Mouse (Mus musculus) retina, adult 2 months (tissue): ENCODE data around the gene Mapk9.

Experiments used
- DNase-seq: peaks from one replicate; pipeline ENCODE4 v3.0.0-alpha.2; 2012; ENCODE audit warnings: low read depth, low spot score

The Mapk9 gene

DNA sequence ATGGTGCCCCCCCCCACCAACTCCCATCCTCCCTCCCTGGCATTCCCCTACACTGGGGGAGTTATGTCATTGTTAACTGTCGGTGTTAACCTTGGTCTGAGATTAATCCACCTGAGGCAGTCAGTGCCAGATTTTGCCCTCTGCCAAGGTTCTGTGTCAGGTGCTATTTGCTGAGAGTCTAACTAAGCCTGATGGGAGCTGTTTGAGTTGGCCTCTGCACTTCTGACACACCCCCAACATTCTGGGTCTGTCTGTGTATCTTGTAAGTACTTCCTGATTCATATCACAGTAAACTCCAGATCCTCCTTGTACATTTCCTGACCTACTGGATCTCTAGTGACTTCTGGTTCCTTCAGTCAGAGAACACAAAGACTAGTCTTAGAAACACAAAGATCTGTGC is 5.9 kb upstream of the Mapk9 start:
- no peak for DNase-seq

DNA sequence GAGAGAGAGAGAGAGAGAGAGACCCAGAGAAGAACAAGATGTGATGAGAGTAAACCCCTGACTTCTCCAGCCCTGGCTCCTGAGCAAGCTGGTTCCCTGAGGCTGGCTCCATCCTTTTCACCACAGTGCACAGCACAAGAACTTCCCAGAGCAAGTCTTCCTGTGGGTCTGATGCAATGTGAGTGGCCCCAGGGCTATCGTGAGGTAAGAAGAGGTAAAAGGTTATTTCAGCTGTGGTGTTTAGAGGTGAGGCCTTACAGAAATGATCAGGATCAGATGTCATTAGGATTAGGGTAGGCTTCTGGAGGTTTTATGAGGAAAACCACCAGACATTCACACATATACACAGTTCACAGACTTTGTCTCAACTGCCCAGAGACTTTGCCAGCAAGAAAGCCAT is 4.7 kb upstream of the Mapk9 start:
- no peak for DNase-seq

DNA sequence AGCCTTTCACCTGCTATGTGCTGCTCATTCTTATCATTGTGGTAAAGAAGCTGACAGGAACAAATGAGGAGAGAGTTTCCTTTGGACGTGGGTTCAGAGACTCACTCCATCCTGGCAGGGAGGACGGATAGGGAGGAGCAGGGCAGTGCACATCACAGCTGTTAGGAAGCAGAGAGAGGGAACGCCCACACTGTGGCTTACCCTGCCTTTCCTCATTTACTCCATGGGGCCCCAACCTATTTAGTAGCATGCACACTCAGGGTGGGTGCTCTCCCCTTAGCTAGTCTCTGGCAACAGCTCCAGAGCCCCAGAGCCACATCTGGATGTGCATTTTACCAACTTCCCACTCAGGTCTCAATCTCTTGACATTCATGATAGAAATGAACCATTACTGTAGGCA is 3.8 kb upstream of the Mapk9 start:
- DNase-seq: no peak

DNA sequence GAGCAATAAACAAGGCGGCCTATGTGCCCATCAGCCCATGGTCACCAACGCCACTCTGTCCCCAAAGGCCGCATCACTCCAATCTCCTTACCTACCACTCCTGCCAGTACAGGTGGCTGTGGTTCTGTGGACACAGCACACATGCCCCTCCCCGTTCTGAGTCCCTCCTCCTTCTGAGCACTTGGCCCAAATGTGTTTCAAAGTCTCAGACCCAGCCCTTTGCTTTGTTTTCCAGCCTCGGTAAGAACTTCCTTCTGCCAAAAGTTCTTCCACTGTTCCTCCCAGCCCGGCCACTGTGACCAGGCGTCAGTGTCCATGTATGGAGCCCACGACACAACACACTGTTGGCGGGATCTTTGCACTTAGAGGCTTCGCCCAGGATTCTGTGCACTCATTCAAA is 2.2 kb upstream of the Mapk9 start:
- no peak for DNase-seq

DNA sequence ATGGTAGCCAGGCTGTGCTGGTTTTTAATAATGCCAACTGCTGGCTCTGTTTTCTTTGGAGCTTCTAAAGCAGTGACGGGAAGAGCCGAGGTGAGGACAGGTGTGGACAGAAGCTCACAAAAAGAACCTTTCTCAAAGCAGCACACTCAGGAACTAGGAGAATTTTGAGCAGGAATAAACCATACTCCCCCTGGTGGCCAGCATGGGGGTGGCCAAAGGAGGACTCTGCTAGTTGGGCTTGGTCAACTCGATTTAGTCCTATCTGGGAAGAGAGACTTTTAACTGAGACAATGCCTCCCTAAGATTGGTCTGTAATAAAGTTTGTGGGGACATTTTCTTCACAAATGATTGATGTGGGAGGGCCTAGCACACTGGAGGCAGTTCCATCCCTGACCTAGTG is 1.6 kb upstream of the Mapk9 start:
- DNase-seq: peak; percentile 30

DNA sequence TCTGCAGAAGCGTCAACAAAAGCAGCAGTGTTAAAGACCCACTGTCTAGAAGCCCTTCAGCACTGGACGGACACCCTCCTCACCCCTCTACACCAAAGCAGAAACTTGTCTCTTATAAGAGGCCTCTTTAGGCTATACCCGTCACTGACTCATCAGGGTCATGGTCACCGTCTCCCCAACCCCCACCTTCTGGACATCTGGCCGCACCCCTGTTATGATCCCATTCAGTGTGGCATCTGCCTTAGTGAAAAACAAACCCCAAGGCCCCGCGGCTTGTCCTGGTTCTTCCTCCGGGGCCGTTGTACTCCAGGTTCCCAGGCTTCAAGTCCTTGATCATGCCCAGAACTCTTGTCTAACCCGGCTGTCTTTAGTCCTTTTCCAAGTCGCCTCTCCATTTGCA is 593 bp upstream of the Mapk9 start:
- no peak for DNase-seq

DNA sequence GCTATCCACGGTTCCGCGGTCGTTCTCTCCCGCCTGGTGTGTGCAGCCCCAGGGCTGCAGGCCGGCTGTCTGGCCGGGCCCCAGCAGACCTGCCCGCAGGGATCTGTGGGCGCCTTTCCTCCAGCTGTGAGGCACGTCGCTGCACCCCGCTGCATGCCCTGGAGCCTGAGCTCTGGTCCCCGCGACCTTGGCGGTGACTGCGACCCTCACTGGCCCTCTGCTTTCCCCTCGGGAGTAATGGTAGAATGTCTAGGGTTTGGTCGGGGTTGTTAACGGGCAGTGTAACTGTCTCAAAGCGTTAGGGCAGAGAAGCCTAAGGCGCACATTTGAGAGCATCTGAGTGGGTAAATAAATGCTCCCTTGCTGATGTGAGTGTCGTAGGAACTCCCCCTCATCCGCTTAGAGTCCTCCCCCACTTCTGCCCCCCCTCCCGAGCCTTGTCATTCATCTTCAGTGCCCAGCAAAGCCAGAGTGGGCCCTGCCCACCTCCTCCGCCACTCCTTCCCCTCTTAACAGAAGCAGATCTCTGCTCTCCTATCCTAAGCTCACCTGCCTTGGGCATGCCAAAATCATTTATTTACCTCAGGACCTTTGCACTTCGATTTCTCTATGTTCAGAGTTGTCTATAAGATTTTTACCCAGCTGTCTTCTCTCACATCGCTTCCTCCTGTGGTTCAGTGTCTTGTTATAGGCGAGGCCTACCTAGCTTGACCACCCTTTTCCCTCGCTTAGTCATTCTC is 690 bp downstream of the Mapk9 start:
- DNase-seq: peak; percentile 44

DNA sequence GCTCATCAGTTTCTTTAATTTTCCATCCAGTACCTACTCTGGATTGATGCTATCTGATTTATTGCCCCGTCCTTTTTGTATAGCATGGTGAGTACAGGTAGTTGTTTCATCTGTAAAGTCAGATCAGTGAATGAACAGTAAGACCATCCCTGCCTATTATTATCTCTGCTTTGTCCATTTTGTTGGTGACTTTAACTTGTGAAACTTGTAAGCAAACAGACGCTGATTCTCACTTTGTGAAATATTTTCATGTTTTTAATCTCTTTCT is 1.2 kb downstream of the Mapk9 start:
- no peak for DNase-seq

DNA sequence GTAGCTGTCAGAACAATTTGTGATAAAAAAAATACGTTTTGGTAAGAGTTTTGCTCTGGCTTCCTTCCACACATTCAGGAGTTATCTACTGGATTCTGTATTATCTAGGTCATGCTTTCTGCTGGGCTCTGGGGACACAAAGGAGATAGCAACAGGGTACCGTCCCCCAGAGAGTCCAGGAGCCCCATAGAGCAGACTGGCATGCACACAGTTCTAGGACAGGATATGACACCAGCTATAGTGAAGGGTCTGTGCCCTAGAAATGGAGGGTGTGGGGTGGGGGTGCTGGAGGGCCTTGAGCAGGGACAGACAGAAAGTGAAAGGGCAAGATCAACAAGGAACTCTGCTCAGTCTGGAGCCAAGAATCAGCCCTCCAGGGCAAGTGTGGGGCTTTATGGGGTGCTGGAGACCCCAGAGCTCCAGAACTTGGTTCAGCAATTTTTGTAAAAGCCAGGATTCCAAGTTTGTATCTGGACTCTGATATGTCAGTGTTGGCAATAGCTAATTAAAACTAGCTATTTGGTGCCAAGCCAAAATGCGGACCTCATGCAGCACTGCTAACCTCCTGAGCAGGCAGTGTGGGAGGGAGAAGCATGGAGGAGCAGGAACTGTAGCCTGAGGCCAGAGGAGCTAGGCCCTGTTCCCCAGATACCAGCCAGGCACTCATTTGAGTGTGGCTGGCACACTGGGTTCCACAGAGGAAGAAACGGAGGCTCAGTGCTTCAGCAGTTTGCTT is 1.7 kb downstream of the Mapk9 start:
- DNase-seq: no peak

DNA sequence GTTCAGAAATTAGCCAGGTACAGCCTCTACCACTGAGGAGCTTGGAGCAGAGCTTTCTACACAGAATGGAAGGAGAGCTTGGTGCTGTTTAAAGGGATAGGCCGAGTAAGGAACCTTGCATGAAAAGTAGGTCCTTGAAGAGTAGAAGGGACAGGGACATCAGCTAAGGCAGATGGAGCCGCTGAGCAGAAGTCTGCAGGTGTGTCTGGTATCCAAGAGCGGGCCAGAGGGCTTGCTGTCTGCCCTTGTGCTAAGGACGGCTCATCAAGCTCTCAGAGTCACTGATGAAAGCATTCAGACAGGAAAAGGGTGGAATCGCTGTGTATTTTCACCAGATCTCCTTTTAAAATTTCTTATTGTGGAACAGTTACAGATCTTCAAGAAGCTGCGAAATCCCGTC is 3.8 kb downstream of the Mapk9 start:
- DNase-seq: no peak

DNA sequence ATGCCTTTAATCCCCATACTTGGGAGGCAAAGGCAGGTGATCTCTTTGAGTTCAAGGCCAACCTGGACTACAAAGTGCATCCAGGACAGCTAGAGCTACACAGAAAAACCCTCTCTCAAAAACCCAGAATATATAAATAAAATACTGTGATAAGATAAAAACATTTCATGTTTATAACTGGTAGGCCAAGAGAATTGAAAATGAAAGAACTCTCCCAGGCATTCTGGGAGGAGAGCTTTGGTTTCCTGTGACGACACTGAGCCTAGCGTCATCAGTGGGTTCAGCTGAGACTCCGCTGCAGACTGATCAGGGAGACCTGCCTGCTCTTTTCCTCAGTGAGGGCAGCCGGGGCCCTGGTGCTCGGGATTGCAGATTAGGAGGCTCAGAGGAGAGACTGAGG is 8.6 kb downstream of the Mapk9 start:
- DNase-seq: no peak

DNA sequence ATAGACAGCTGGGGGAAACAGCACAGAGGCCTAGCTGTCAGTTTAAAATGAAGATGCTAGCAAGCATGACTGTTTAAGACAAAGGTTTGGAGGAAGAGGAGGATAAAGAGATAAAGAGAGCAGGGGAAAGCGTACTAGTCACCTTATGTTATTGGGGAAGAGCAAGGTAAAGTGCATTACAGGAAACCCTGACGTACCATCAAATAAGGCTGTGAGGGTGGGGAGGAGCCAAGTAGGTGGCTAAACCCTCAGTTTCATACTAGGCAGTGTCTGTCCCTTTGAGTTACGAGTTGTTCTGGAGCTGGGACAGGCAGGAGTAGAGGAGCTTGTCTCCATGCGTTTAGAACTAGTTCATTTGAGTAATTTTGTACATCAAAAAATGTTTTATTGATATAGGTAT is 14.6 kb downstream of the Mapk9 start:
- no peak for DNase-seq

DNA sequence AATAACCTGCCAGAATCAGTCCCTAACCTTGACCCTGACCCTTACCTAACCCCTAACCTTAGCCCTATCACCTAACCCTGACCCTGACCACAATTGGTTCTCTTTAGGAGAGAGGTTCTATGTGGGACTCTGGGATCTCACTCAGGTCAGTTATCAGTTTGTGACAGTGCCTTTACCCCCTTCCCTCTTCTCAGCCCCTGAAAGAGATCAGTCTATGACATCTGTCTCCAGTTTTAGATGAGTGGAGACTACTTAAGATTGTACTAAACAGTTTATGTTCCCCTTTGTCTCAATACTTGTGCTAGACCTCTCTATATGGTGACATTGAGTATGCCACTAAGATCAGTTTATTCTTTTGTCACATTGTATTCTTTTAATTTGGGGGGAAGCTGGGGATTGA is 17.4 kb downstream of the Mapk9 start:
- no peak for DNase-seq

DNA sequence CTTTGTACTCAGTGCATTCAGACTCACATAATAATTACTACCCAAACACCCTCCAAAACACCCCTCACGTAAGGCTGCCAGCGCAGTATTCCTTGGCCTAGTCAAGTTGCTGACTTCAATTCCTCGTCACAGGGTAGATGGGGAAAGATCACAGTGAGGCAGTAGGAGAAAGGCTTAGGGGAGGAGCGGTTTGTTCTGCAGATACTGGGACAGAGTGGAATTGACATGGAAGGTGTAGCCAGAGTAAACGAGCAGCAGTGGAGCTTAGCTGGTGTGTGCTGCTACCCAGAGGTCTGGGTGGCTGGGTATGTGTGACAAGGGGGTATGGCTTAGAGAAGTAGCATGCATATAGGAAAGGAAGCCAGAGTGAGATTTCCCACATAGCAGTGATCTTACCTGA is 20.8 kb downstream of the Mapk9 start:
- DNase-seq: no peak

DNA sequence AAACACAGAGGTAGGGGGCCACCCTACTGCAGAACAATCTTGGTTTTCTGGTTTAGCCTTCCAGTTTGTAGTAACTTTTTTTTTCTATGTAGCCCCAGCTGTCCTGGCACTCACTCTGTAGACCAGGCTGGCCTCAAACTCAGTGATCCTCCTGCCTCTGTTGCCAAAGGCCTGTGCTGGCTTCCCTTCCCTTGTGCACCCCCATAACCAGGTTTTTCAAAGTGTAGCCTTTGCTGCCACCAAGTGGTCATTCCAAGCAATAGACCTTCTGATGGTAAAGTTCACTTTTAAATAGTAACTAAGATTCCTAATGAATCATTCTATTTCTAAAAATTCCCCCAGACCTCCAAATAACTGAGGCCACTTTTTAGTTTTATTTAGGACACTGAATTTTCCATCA is 23.2 kb downstream of the Mapk9 start:
- DNase-seq: no peak

DNA sequence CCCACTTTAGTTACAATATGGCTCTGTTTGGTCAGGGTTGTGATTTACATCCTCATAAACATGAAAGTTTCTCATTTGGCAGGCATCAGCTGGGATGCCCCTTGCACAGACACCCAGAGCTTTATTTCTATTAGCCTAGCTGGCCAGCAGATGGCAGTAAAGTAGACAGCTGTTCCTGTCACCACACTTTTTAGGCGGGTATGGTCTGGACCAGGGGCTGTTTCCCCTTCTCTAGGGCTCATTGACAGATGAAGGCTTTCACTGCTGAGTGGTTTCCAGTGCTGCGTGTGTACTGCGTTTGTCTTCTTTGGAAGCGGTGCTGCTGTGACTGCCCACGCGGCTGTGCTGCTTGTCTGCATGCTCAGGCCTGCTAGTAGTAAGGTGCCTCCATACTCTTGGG is 25.4 kb downstream of the Mapk9 start:
- no peak for DNase-seq

DNA sequence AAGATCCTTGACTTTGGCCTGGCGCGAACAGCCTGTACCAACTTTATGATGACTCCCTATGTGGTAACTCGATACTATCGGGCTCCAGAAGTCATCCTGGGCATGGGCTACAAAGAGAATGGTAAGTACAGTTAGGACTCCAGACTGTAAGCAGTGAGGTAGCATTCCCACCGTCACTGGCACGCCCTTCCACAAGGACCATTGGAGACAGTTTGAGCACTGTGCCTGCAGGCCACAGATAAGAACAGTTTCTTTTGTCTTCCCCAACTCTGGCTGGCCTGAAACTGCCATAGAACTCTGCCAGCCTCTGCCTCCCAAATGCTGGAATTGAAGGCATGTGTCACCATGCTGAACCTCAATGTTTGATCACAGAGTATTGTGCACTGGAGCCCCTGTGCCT is 26.2 kb downstream of the Mapk9 start:
- no peak for DNase-seq

DNA sequence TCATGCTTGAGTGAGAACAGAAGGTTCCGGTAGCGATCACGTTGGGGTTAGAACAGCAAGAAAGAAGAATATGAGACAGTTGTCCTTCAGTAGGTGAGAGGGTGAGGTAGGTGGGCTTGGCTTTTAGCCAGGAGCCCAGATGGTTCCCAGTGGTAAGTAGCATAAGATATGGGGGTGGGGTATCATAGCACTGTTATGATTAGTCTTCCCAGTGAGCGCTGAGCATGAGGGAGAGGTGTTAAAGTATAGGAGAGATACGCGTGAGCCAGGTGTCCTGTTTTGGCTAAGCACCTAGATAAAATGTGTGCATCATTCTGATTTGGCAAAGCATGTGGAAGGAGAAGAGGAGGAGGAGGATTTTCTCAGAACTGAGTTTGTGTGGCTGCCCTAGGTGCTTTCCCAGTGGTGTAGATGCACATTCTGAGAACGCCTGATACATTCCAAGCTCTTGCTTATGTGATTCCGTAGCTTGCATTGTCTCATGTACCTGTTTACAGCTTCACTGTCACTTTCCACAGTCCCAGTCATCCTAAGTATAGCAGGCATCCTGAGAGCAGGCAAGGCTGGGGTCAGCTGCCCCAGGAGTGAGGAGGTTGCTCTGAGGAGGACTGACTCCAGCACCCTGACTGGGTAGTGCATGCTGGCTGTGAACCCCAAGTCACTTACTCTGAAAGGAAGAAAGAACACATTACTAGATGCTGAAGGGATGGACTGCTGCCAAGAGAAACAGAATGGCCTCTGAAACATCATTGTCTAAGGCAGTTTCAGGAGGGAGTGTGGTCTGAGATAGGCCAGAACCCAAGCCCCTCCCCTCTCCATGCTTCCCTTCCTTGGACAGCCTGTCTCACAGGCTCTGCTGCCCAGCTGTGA is 30.6 kb downstream of the Mapk9 start:
- no peak for DNase-seq

DNA sequence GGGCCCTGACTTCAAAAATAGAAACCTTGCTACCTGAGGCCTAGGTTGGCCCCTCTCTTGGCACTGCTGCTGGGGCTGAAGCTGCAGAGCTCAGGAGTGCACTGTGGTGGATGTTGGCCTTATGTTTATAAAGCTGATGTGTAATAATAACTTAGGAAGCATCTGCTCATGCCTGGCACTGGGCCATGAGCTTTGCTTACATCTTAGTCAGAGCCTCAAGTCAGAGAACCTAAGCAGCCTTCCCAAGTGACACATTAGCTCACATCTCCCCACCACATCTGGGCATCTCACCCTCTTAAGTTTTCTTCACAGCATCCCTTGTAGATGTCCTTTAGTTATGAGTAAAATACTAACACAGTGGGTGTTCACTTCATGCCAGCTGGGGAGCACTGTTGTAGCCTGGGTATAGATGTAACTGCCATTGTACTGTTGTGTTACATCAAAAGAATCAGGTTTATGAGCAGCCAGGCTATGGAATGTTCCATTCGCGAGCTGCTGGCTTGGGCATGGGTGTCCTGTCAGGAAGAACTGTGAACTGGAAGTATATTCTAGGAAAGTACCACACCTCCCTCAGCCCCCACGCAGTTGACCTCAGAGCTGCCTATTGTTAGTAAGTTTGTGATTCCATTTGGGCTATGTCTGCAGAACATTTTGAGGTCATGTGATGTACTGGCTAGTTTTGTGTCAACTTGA is 33.5 kb downstream of the Mapk9 start:
- DNase-seq: no peak

DNA sequence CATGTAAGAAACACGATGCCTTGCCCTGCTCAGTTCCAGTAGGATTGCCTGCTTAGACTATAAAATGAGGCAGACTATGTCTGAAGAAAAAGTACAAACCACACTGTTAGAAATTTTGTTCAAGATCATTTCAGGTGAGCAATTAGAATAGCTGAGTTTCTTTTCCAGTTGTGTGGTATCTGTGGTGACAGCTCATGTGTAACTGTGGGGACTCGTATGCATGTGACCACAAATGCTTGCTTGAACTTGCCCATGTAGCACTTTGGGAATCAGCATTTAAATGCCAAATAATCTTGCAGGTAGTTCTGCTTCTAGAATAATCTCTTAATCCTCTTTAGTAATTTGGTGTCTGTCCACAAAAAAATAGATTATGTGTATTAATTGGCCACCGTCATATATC is 36.8 kb downstream of the Mapk9 start:
- no peak for DNase-seq

DNA sequence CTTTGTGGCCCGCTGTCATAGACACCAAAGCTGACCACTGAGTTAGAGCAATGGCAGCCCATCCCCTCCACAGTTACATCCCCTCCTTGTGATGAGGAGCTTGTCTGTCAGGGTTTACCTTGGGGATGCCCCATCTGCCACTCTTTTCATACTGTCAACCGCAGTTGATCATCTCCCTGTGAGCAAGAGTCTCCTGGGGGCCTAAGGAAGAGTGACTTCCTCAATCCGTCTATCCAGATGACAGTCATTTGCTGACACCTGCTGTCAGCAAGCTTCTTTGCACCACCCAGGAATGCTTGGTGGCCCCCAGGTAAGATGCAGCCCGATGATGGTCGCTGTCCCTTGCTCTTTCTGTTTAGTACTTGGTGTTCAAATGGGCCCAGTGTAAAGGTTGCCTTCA is 41.9 kb downstream of the Mapk9 start:
- DNase-seq: no peak

DNA sequence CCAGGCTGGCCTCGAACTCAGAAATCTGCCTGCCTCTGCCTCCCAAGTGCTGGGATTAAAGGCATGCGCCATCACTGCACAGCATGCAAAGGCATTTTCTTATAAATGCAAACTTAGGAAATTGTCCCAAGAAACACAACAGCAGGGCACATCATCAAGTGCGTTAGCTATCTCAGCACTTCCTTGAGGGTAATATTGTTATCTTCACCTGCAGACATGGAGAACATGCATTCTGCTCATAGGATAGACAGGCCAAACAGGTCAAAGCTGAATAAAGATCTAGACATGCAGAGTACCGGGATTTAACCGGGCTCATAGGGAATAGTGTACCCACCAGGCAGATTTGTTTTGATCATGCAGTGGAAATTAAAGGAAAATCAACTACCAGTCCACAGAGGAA is 45.4 kb downstream of the Mapk9 start:
- no peak for DNase-seq
